ENCODE assay signal across 12 mouse cellular contexts in genomic region chr10:119099092-119099792, GRCm38 (mm10).
DNase-seq lines count a peak whose midpoint lies in the region; ATAC-seq and TF ChIP-seq lines count a peak whose summit lies in the region.
"Had no signal": no experiment of that assay in that cellular context is flagged by ENCODE, and none has a peak within 500 bp of the region (broad histone marks: within the 10 kb centered on the region; RNA-seq: fewer than 3 reads in every experiment).

No protein-coding gene starts in this region.

- H3K4me3 ChIP-seq in hindbrain, embryonic 13.5 days = no peak overlapping the region
- no peak overlapping the region for H3K4me3 ChIP-seq in hindbrain, embryonic 12.5 days
- H3K4me3 ChIP-seq: erythroblast, embryonic 14.5 days; hindbrain, embryonic 10.5 days had no signal

- no peaks in the 10 kb centered on the region for H3K36me3 ChIP-seq in hindbrain, embryonic 13.5 days
- H3K36me3 ChIP-seq in hindbrain, embryonic 12.5 days = no peaks in the 10 kb centered on the region
- H3K36me3 ChIP-seq: hindbrain, embryonic 10.5 days had no signal

- no peak overlapping the region for H3K4me2 ChIP-seq in hindbrain, embryonic 13.5 days
- no peak overlapping the region for H3K4me2 ChIP-seq in hindbrain, embryonic 12.5 days (replicated peaks)

- no peaks in the 10 kb centered on the region for H3K27me3 ChIP-seq in hindbrain, embryonic 13.5 days
- no peaks in the 10 kb centered on the region for H3K27me3 ChIP-seq in hindbrain, embryonic 12.5 days

- no peak overlapping the region for H3K27ac ChIP-seq in hindbrain, embryonic 13.5 days
- H3K27ac ChIP-seq in hindbrain, embryonic 12.5 days = no peak overlapping the region
- H3K27ac ChIP-seq: hindbrain, embryonic 10.5 days had no signal

- ATAC-seq in hindbrain, embryonic 13.5 days (ENCODE audit: low FRiP score) = peak; percentile 32; the same call in 1 of the 2 replicates
- ATAC-seq in hindbrain, embryonic 12.5 days (ENCODE audit: low FRiP score) = no peak

- no peak for TF ChIP-seq CTCF in brain, embryonic 14.5 days (IDR thresholded peaks at IDR 0.05; ENCODE audit: borderline replicate concordance, extremely low read depth, insufficient read depth, insufficient read length)

- peak; percentile 22 to 24 for DNase-seq in cerebellum, postnatal 14 days
- DNase-seq in cerebellum, adult 18-20 months = no peak
- peak; percentile 59 for DNase-seq in brain, embryonic 14.5 days (ENCODE audit: low read depth)
- DNase-seq in gonadal fat pad, adult 2 months (ENCODE audit: low read depth) = peak; percentile 42
- DNase-seq in ovary, postnatal 10 days (ENCODE audit: low spot score) = no peak
- DNase-seq in gastrocnemius, postnatal 25 days = no peak
- DNase-seq: cerebellum, adult 9-11 months; lung, adult 18-20 months had no signal

- TF ChIP-seq POLR2A in brain, embryonic 14.5 days (IDR thresholded peaks at IDR 0.05; ENCODE audit: borderline replicate concordance, extremely low read depth, insufficient read depth, insufficient read length, poor library complexity, severe bottlenecking) = no peak

- 67% methylated on average over 10 of the region's 10 CpGs for WGBS in hindbrain, embryonic 13.5 days
- WGBS in hindbrain, embryonic 12.5 days = 69% methylated on average over 10 of the region's 10 CpGs

- H3K4me1 ChIP-seq in hindbrain, embryonic 13.5 days (replicated peaks) = 0 out of 2 replicates have a peak, but pooled peaks cover 4% of the 10 kb centered on the region
- no peaks in the 10 kb centered on the region; the same call in 1 of the 2 replicates for H3K4me1 ChIP-seq in hindbrain, embryonic 12.5 days

- H3K9me3 ChIP-seq in hindbrain, embryonic 13.5 days = no peaks in the 10 kb centered on the region
- H3K9me3 ChIP-seq in hindbrain, embryonic 12.5 days (replicated peaks) = no peaks in the 10 kb centered on the region
- H3K9me3 ChIP-seq: hindbrain, embryonic 10.5 days had no signal

- H3K9ac ChIP-seq in hindbrain, embryonic 13.5 days = no peak overlapping the region
- H3K9ac ChIP-seq in hindbrain, embryonic 12.5 days = no peak overlapping the region

Comparison
In these comparisons a context has a peak if more than half of its experiments do, and no peak if none do; other contexts are left out.
1. DNase-seq: peak in cerebellum, postnatal 14 days (2 of 2), brain, embryonic 14.5 days (single experiment) and gonadal fat pad, adult 2 months (single experiment); none in cerebellum, adult 18-20 months (0 of 2), ovary, postnatal 10 days (single experiment) and gastrocnemius, postnatal 25 days (single experiment).